Mouse (Mus musculus) lung, adult 18-20 months (tissue): ENCODE measurements around the gene Ptpa.

Experiments
- DNase-seq, 2 experiments: peaks; one replicate each; pipeline ENCODE4 v3.0.0; 2022; ENCODE audit warnings: mixed read lengths in 2 of 2

The Ptpa gene

GRCm38 (mm10) chr2:30439631-30440030 is 23.8 kb downstream of the Ptpa start:
- no peak for DNase-seq

GRCm38 (mm10) chr2:30440211-30440700 is 24.4 kb downstream of the Ptpa start:
- DNase-seq = no peak

GRCm38 (mm10) chr2:30440701-30441517 is 25.1 kb downstream of the Ptpa start:
- peak; percentile 71 to 83 for DNase-seq

DNA sequence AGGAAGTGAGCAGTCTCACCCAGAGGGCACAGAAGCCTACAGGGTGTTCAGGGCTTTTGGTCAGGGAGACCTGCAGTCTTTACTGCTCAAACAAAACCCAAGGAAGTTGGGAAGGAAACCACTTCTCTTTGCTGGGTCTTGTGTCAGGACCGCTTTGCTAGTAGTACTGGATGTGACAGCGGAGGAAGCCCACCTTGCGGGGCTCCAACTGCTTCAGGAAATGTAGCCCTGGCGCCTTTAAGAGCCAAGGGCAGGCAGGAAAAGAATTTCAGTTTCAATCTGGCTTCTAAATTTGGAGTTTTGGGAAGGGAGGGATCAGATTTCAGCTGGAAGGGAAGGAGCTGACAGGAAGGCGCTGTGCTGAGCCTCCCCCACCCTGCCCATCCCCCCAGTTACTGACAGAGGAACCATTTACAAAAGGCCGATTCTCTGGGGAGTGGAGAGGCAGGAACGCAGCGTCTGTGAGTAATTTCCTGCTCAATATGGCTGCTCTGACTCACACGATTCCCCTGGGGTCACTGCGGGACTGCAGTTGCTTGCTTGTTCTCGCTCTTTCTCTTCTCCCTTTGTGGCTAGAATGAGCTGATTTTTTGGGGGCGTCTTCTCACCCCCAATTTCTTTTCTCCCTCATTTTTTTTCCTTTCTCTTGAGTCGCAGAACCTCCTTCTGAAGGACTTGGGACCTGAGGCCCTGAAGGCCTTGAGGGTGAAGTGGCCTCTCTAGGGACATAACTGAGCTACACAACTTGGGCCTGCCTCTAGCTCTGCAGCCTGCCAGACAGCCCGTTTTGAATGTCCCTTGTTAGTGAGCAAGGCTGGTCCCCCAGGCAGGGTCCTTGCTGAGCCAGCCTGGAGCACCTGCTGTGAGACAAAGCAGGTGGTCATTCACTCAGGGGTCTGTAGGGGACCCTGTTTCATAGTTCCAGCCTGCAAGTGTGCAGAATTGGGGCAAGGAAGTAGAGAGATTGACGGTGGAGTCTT is 26.0 kb downstream of the Ptpa start:
- DNase-seq = peak; percentile 84 to 89

- peak in 1 of 2 experiments; percentile 25 for DNase-seq
These were observed 26.7 kb downstream of the Ptpa start for GRCm38 (mm10) chr2:30442498-30442890.

DNA sequence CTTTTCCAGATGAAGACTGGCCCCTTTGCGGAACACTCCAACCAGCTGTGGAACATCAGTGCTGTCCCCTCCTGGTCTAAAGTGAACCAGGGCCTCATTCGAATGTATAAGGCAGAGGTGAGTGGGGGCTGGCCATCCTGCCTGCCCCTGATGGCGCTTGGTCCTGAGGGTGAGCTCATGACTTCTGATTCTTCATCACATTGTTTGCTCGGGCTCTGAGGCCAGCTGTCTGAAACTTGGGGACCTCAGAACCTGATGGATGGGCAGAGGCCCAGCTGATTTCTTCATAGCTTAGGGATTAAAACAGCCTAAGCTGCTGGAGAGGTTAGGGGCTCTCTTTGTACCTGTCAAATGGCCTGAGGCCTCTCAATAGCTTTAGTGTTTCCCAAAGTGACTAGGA is 27.4 kb downstream of the Ptpa start:
- no peak for DNase-seq

- DNase-seq = no peak
These were observed 28.2 kb downstream of the Ptpa start for GRCm38 (mm10) chr2:30444006-30444405.

DNA sequence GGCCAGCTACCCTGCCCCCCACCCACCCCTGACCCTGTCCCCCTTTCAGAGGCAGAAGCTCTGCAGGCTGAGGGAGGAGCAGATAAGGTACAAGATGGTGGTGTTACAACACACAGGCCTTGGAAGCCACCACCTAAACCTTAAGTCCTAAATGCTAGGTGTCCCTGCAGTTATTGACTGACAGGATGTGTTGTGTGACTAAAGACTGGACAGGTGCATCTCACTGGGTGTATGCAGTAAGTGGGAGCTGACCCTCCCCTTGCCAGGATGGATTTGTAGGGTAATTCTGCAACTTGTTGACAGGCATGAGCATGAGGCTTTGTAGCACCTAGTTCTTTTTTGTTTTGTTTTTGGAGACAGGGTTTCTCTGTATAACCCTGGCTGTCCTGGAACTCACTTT is 28.6 kb downstream of the Ptpa start:
- no peak for DNase-seq

GRCm38 (mm10) chr2:30445312-30445711 is 29.5 kb downstream of the Ptpa start:
- peak; percentile 23 to 57 for DNase-seq

DNA sequence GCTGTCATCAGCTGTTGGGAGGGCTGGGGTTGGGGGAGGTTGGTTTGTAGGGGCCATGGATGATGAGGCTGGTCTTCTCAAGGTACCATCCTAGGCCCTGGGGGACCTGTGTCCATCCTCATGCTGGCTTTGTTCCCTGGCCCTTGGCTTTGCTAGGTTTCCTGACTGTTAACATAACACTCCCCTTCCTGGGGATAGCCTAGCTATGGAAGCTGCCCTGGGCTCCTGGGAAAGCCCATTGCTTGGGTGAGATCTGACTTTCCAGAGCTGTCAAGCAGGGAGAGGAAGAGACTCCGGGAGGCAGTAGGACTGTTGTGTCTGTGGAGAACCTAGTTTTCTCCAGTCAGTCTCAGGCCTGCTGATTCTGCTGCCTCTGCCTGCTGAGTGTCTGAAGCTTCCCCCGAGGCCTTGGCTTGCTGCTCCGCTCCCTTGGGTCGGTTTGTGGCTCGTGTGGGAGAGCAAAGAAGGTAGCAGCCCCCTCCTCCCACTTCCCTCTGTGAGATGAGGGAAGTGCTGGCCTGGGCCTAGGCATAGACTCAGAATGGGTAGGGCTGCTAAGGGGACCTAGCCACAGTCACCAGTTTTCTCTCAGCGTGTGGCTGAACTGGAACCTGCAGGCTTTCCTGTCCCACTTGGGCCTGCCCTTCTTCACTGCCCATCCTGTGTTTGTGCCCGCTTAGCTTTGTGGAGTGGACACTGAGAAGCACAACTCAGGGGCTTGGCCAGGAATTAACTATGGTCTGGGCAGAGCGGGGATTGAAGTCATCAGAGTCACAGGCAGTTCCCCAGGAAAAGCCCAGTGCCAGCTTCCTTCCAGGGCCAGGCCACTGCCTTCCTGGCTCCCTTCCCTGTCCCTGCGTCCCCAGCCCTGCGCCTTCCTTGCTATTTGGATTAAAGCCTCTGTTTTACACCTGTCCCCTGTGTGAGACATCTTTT is 31.3 kb downstream of the Ptpa start:
- peak; percentile 67 to 75 for DNase-seq

- DNase-seq = no peak
These were observed 32.5 kb downstream of the Ptpa start for GRCm38 (mm10) chr2:30448371-30448770.

DNA sequence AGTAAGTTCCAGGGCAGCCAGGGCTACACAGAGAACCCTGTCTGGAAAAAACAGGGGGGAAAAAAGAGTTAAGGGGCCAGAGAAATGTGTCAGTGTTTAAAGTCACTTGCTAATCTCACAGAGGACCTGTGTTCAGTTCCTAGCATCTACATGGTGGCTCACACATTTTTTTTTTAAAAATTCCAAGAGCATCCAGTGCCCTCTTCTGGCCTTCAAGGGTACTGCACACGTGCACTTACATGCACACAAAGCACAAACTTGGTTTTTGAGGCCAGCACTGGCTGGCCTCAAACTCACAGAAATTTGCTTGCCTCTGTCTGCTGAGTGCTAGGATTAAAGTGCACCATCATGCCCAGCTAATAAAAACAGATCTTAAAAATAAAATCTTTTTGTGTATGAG is 34.7 kb downstream of the Ptpa start:
- no peak for DNase-seq

DNA sequence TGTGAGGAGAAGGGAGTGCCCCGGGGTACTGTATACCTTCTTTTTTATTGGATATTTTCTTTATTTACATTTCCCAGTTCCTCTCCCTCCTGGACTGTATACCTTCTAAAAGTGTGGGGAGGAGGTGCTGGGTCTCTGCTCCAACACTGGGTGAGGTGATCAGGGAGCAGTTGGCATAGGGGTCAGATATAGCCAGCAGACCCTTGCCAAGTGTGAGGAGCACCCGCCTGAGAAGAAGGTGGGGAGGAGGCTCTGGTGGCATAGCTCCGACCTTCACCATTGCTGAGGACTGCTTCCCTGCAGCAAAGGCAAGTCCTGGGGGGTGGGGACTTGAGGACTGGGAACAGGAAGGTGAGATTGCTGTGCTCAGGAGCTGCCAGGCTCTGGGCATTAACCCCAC is 35.7 kb downstream of the Ptpa start:
- no peak for DNase-seq

GRCm38 (mm10) chr2:30453570-30453969 is 37.7 kb downstream of the Ptpa start:
- no peak for DNase-seq

DNA sequence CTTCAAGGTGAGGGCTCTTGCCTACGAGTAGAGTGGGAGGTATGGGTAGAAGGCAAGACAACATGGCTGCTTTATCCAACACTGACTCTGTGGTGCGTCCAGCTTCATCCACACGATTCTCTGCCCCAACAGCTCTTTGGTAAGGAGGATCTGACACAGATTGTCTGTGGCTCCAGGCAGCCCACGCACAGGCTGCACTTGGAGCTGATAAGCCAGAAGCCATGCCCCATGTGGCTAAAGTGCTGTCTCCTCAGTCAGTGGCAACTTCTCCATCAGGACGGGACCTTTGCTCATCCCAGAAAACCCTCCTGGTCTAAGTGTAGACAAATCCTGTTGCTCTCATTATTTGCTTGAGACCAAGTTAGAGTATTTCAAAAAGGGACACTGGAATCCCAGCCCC is 38.7 kb downstream of the Ptpa start:
- no peak for DNase-seq

GRCm38 (mm10) chr2:30456104-30456980 is 40.5 kb downstream of the Ptpa start:
- DNase-seq = no peak

DNA sequence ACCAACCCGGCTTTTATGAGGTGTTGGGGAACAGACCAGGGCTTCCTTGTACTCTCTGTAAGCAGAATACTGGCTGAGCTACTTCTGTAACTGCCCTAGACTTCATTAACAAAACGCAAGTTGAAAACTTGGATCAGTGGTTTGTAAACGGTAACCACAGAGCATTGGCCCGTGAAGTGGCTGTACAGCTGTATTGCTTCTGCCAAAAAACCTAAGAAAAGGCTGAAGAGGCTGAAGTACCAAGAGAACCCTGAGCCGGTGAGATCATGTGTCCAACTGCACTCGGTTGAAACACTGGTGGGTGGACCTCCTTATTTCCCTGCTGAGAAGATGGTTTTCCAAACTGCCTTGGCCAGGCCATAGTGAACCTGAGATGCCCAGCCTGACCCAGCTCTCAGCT is 42.5 kb downstream of the Ptpa start:
- DNase-seq = peak in 1 of 2 experiments; percentile 49

- DNase-seq = no peak
These were observed 43.4 kb downstream of the Ptpa start for GRCm38 (mm10) chr2:30459241-30459640.

- DNase-seq = peak; percentile 77 to 84
These were observed 47.5 kb downstream of the Ptpa start for GRCm38 (mm10) chr2:30463341-30463761.

DNA sequence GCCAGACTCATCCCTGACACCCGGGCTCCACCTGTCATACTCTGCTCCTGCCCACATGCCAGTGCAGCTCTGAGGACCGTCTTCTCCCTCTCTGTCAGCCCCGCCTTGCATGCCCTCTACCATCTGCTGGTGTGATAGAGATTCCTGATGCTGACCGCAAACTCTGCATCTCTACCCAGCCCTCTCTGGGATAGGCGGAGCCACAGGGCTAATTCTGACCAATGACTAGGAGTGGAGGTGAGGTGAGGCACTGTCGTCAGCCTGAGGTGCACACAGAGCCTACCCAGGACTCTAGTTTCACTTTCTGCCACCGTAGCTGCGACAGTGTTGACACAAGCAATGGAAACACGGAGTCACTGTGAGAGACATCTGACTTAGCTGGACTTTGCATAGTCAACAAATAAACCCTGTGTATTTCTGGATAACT is 48.1 kb downstream of the Ptpa start:
- peak; percentile 86 to 90 for DNase-seq

- no peak for DNase-seq
These were observed 48.6 kb downstream of the Ptpa start for GRCm38 (mm10) chr2:30464411-30464810.
